Mouse (Mus musculus) liver, postnatal 0 days (tissue): Measurements from ENCODE around the gene Gbp5.

ENCODE experiments used
- CTCF ChIP-seq: sonication (generic); IDR thresholded peaks from 2 replicates; pipeline ENCODE4 v1.5.1; 2016; ENCODE audit warnings: antibody characterized with exemption, low read depth
- EP300 ChIP-seq: IDR thresholded peaks from 2 replicates; pipeline ENCODE4 v1.6.1; 2016; ENCODE audit warnings: antibody characterized with exemption, low read depth, mild to moderate bottlenecking

- no peak for TF ChIP-seq EP300
- no peak for TF ChIP-seq CTCF
Observed at GRCm38 (mm10) chr3:142462764-142463751, 30.7 kb upstream of the Gbp5 start.
